Mouse (Mus musculus) CH12.LX (cell line): ENCODE results near the gene Sf3a1. TPM values are rescaled to one million over a fixed set of nuclear protein-coding genes. Genes with fewer than 3 reads are reported as not detected.

Source experiments
- DNase-seq: peaks from one replicate; pipeline ENCODE4 v3.0.0-alpha.2; 2013; ENCODE audit errors: extremely low read depth
- H3K27ac ChIP-seq: 2 replicates; pipeline ENCODE4 v1.5.1; 2012; ENCODE audit warnings: low read depth, mild to moderate bottlenecking, control low read depth, moderate library complexity; ENCODE audit not compliant: insufficient read depth
- H3K27me3 ChIP-seq: replicated peaks from 2 replicates; pipeline ENCODE3; 2012; ENCODE audit warnings: inconsistent platforms
- H3K36me3 ChIP-seq, 2 experiments: replicated peaks in 1 of 2; 2 replicates each; pipeline versions ENCODE3 to v1.6.1; 2012; ENCODE audit warnings: inconsistent platforms in 1 of 2, low read length in 1 of 2, mild to moderate bottlenecking in 1 of 2, mixed read lengths in 1 of 2, moderate library complexity in 1 of 2; ENCODE audit not compliant: control insufficient read depth in 1 of 2, insufficient read depth in 1 of 2
- H3K4me1 ChIP-seq, 2 experiments: 2 replicates each; pipeline ENCODE4 v1.6.1; 2012; ENCODE audit warnings: inconsistent platforms in 1 of 2, moderate library complexity in 1 of 2; ENCODE audit not compliant: insufficient read depth in 2 of 2, control insufficient read depth in 1 of 2
- H3K4me2 ChIP-seq: 2 replicates; pipeline ENCODE4 v1.6.1; 2012; ENCODE audit warnings: low read depth, mild to moderate bottlenecking, control low read depth; ENCODE audit not compliant: poor library complexity, insufficient read depth, severe bottlenecking
- H3K4me3 ChIP-seq, 3 experiments: fragments of 150-350 bp in 1 of 3; sonication (generic) in 1 of 3; replicated peaks in 1 of 3; 2 replicates each; pipeline versions ENCODE3 to v1.5.1; 2011 to 2012; ENCODE audit warnings: low read depth in 2 of 3, low read length in 2 of 3, mild to moderate bottlenecking in 2 of 3, moderate library complexity in 2 of 3, control low read depth in 1 of 3, improper control_type of control experiment in 1 of 3, inconsistent platforms in 1 of 3, mixed read lengths in 1 of 3; ENCODE audit not compliant: poor library complexity in 1 of 3
- H3K79me2 ChIP-seq: replicated peaks from 2 replicates; pipeline ENCODE4 v1.6.1; 2012; ENCODE audit warnings: mild to moderate bottlenecking, moderate library complexity; ENCODE audit not compliant: control insufficient read depth, poor library complexity, insufficient read depth, severe bottlenecking; ENCODE audit errors: extremely low read depth
- H3K9ac ChIP-seq: 2 replicates; pipeline ENCODE4 v1.6.1; 2012; ENCODE audit warnings: low read depth, mild to moderate bottlenecking, control low read depth, moderate library complexity; ENCODE audit not compliant: insufficient read depth
- H3K9me3 ChIP-seq: replicated peaks from 2 replicates; pipeline ENCODE3; 2012; ENCODE audit warnings: low read length, inconsistent platforms, mixed read lengths
- CHD1 ChIP-seq: IDR thresholded peaks from 2 replicates; pipeline ENCODE4 v1.6.1; 2012; ENCODE audit warnings: low read depth, low read length, improper control_type of control experiment, inconsistent platforms
- CHD2 ChIP-seq: IDR thresholded peaks from 2 replicates; pipeline ENCODE4 v1.6.1; 2011; ENCODE audit warnings: low read length, improper control_type of control experiment
- E2F4 ChIP-seq: IDR thresholded peaks from 2 replicates; pipeline ENCODE4 v1.6.1; 2011; ENCODE audit warnings: low read depth, low read length, improper control_type of control experiment; ENCODE audit not compliant: insufficient replicate concordance
- EP300 ChIP-seq: IDR thresholded peaks from 2 replicates; pipeline ENCODE4 v1.6.1; 2011; ENCODE audit warnings: low read length, improper control_type of control experiment
- JUN ChIP-seq: IDR thresholded peaks from 2 replicates; pipeline ENCODE4 v1.6.1; 2011; ENCODE audit warnings: low read depth, mild to moderate bottlenecking, low read length, improper control_type of control experiment, moderate library complexity; ENCODE audit not compliant: insufficient read depth
- MAFK ChIP-seq: IDR thresholded peaks from 2 replicates; pipeline ENCODE4 v1.6.1; 2011; ENCODE audit warnings: low read length, improper control_type of control experiment; ENCODE audit not compliant: insufficient replicate concordance
- MEF2A ChIP-seq: IDR thresholded peaks from 2 replicates; pipeline ENCODE4 v1.6.1; 2014; ENCODE audit warnings: low read depth, mild to moderate bottlenecking, inconsistent platforms, low read length, improper control_type of control experiment, borderline replicate concordance
- NRF1 ChIP-seq: IDR thresholded peaks from 2 replicates; pipeline ENCODE4 v1.6.1; 2014; ENCODE audit warnings: low read depth, mild to moderate bottlenecking, inconsistent platforms, low read length, improper control_type of control experiment, moderate library complexity
- PAX5 ChIP-seq: IDR thresholded peaks from 2 replicates; pipeline ENCODE4 v1.6.1; 2012; ENCODE audit warnings: low read length, inconsistent platforms, mixed read lengths
- POLR2A ChIP-seq: IDR thresholded peaks from 2 replicates; pipeline ENCODE4 v1.6.1; 2011; ENCODE audit warnings: low read depth, mild to moderate bottlenecking, improper control_type of control experiment, low read length
- POLR2AphosphoS2 ChIP-seq: IDR thresholded peaks from 2 replicates; pipeline ENCODE4 v1.6.1; 2011; ENCODE audit warnings: low read depth, low read length, improper control_type of control experiment
- UBTF ChIP-seq: IDR thresholded peaks from 2 replicates; pipeline ENCODE4 v1.6.1; 2012; ENCODE audit warnings: low read depth, mild to moderate bottlenecking, inconsistent platforms, low read length, improper control_type of control experiment, moderate library complexity
- ZC3H11A ChIP-seq: IDR thresholded peaks from 2 replicates; pipeline ENCODE4 v1.6.1; 2012; ENCODE audit warnings: low read depth, mild to moderate bottlenecking, inconsistent platforms, low read length, improper control_type of control experiment
- ZKSCAN1 ChIP-seq: IDR thresholded peaks from 2 replicates; pipeline ENCODE4 v1.6.1; 2012; ENCODE audit warnings: low read depth, inconsistent platforms, low read length, improper control_type of control experiment, borderline replicate concordance
- ZMIZ1 ChIP-seq: IDR thresholded peaks from 2 replicates; pipeline ENCODE4 v1.6.1; 2012; ENCODE audit warnings: low read depth, mild to moderate bottlenecking, inconsistent platforms, low read length, improper control_type of control experiment
- ZNF384 ChIP-seq: IDR thresholded peaks from 2 replicates; pipeline ENCODE4 v1.6.1; 2012; ENCODE audit warnings: low read depth, low read length, improper control_type of control experiment, inconsistent platforms
- dilution Hi-C: fragments of 300-500 bp; cut with MboI; formaldehyde crosslinking; loops from 2 replicates; pipeline ENCODE4 v1.14.3; 2020; ENCODE audit warnings: low sequenced_read_pairs; ENCODE audit not compliant: extremely low pct_unique_long_range_greater_than_20kb, extremely low pct_ligation_motif_present
- in situ Hi-C: fragments of 300-500 bp; cut with MboI; formaldehyde crosslinking; loops from 3 replicates; pipeline ENCODE4 v1.14.3; 2019; ENCODE audit warnings: low sequenced_read_pairs, low pct_ligation_motif_present, low pct_unique_long_range_greater_than_20kb, mixed read lengths
- polyA plus RNA-seq: library from polyadenylated mRNA; unstranded; fragments of >175 nt; gene quantifications from 2 replicates; pipeline ENCODE4 v1.2.1, GENCODE M21; 2012; ENCODE audit warnings: low read depth; ENCODE audit not compliant: insufficient read length
- total RNA-seq, 2 experiments: library from RNA; depleted of rRNA; stranded (reverse); fragments of 300-350 nt in 1 of 2; fragments of >200 nt in 1 of 2; gene quantifications; 2 replicates each; pipeline ENCODE4 v1.2.3; 2012 to 2014

Gene Sf3a1
- total and polyA plus RNA-seq, 3 experiments = 29.5 to 97.6 (median 46.5) TPM

- Histone ChIP-seq H3K4me2 (no peak overlapping the region), H3K4me3 (no peak overlapping the region), H3K79me2 (no peaks in the 10 kb centered on the region), H3K9me3 (no peaks in the 10 kb centered on the region), H3K36me3 (peaks cover 44 to 66% of the 10 kb centered on the region in 2 experiments), H3K27me3 (no peaks in the 10 kb centered on the region), H3K27ac (no peak overlapping the region), H3K4me1 (peaks cover 2 to 23% of the 10 kb centered on the region in 2 experiments), H3K9ac (no peak overlapping the region)
- DNase-seq = no peak
- dilution Hi-C loops (no loop called here), in situ Hi-C loops (loop anchor here (5.0 to 10.0 kb wide), 2 partner anchors 38 to 210 kb away; no protein-coding TSS in a partner anchor)
- TF ChIP-seq NRF1 = no peak
- TF ChIP-seq ZKSCAN1 = no peak
- no peak for TF ChIP-seq MEF2A
- no peak for TF ChIP-seq EP300
- no peak for TF ChIP-seq ZC3H11A
- no peak for TF ChIP-seq POLR2A
- TF ChIP-seq UBTF = no peak
- TF ChIP-seq CHD1 = no peak
- TF ChIP-seq ZNF384 = no peak
- TF ChIP-seq POLR2AphosphoS2 = no peak
- no peak for TF ChIP-seq E2F4
- TF ChIP-seq CHD2 = no peak
- no peak for TF ChIP-seq PAX5
- TF ChIP-seq ZMIZ1 = no peak
- TF ChIP-seq MAFK = no peak
These were observed 54.9 kb downstream of the Sf3a1 start for GRCm38 (mm10) chr11:4215061-4215460.

DNA sequence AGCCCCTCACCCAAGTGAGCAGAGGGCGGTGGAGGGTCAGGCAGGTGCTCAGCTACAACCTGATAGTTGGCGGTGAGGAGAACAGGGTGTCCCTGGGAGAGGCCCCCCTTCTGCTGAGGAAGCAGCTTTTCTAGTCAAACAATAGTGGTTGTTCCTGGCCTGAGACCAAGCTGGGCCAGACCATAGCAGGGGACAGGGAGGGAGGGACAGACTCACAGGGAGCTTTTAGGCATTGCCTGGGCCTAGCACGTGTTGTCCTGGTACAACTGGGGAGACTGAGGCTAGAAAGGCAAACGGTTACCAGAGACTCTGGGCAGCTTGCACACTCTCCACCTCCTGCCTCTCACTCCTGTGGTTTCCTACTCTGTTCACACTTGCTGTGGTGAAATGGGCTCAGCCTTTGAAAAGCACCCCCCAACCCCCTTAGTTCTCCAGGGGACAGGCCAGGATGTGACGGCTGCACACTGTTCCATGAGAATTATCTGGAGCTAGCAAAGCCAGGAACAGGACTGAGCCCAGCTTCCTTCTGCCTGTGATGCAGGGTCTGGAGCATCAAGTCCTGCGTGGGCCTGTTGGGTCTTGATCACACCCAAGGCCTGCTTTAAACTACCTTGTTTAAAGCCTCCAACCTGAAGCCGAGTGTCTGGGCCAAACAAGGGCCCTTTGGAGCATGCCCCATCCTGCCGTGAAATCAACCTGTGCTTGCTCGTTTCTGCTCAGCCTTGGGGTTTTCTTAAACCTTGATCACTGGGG lies 56.3 kb downstream of the Sf3a1 start:
- dilution Hi-C loops (no loop called here), in situ Hi-C loops (loop anchor here (5.0 to 10.0 kb wide), 2 partner anchors 39 to 212 kb away; no protein-coding TSS in a partner anchor)
- no peak overlapping the region for H3K9ac ChIP-seq
- no peak overlapping the region for H3K4me2 ChIP-seq
- H3K9me3 ChIP-seq = no peaks in the 10 kb centered on the region
- TF ChIP-seq JUN = no peak
- H3K36me3 ChIP-seq = peaks cover 36 to 54% of the 10 kb centered on the region in 2 experiments
- no peaks in the 10 kb centered on the region for H3K79me2 ChIP-seq
- H3K4me3 ChIP-seq = no peak overlapping the region
- DNase-seq = no peak
- H3K4me1 ChIP-seq = peaks cover 11 to 35% of the 10 kb centered on the region in 2 experiments
- H3K27me3 ChIP-seq = no peaks in the 10 kb centered on the region
- no peak overlapping the region for H3K27ac ChIP-seq
